Mouse (Mus musculus) stomach, postnatal 0 days (tissue): ENCODE measurements around the gene Dnm3. TPM values are rescaled to one million over a fixed set of nuclear protein-coding genes. Genes with fewer than 3 reads are reported as not detected.
A peak's percentile ranks its signal among the peaks of the same experiment; 100 is the strongest.

ENCODE experiments used
- ATAC-seq: fragments of 200-750 bp; cut with Nextera tagmentation; 2 replicates; pipeline ENCODE4 v1.8.0; 2017; ENCODE audit not compliant: low FRiP score, low TSS enrichment
- DNase-seq: peaks from one replicate; pipeline ENCODE4 v3.0.0-alpha.2; 2016; ENCODE audit warnings: low spot score
- H3K27ac ChIP-seq: fragments of 300-500 bp; sonication (generic); replicated peaks from 2 replicates; pipeline ENCODE4 v1.5.1; 2014; ENCODE audit warnings: mild to moderate bottlenecking, control low read depth
- H3K27me3 ChIP-seq: fragments of 300-500 bp; sonication (generic); 2 replicates; pipeline ENCODE4 v1.6.1; 2014; ENCODE audit warnings: low read length; ENCODE audit not compliant: control insufficient read depth, insufficient read depth
- H3K36me3 ChIP-seq: fragments of 300-500 bp; sonication (generic); 2 replicates; pipeline ENCODE4 v1.6.1; 2014; ENCODE audit warnings: low read length, mixed read lengths; ENCODE audit not compliant: control insufficient read depth, insufficient read depth
- H3K4me1 ChIP-seq: fragments of 300-500 bp; sonication (generic); replicated peaks from 2 replicates; pipeline ENCODE4 v1.6.1; 2014; ENCODE audit warnings: antibody characterized with exemption; ENCODE audit not compliant: control insufficient read depth, insufficient read depth
- H3K4me2 ChIP-seq: fragments of 300-500 bp; sonication (generic); replicated peaks from 2 replicates; pipeline ENCODE4 v1.6.1; 2014; ENCODE audit warnings: low read depth, mild to moderate bottlenecking, control low read depth, moderate library complexity
- H3K4me3 ChIP-seq: fragments of 300-500 bp; sonication (generic); 2 replicates; pipeline ENCODE4 v1.5.1; 2014; ENCODE audit warnings: low read depth, low read length, control low read depth
- H3K9ac ChIP-seq: fragments of 300-500 bp; sonication (generic); 2 replicates; pipeline ENCODE4 v1.6.1; 2014; ENCODE audit warnings: mild to moderate bottlenecking, low read length, control low read depth, mixed read lengths
- H3K9me3 ChIP-seq: fragments of 300-500 bp; sonication (generic); 2 replicates; pipeline ENCODE4 v1.6.1; 2016; ENCODE audit warnings: low read length; ENCODE audit not compliant: control insufficient read depth
- CTCF ChIP-seq: IDR thresholded peaks from 2 replicates; pipeline ENCODE4 v1.5.1; 2016; ENCODE audit warnings: antibody characterized with exemption, low read depth, mild to moderate bottlenecking, moderate library complexity
- EP300 ChIP-seq: optimal IDR thresholded peaks from 2 replicates; pipeline ENCODE3; 2016; ENCODE audit warnings: antibody characterized with exemption
- WGBS: fragments of 180-500 bp; shearing (Covaris S2); extraction: QIAGEN DNeasy Blood & Tissue Kit; methylation state at CpG from one replicate; pipeline ENCODE4 v1.1.7; 2014; 5-methylcytosine and 5-hydroxymethylcytosine counted together
- microRNA counts: library from miRNA; unstranded; fragments of <30 nt; microRNA quantifications from one replicate; lab custom pipeline; 2015
- microRNA-seq: library from miRNA; unstranded; fragments of <30 nt; microRNA quantifications from one replicate; pipeline ENCODE4, GENCODE M21; 2016
- polyA plus RNA-seq: library from polyadenylated mRNA; unstranded; fragments of >200 nt; fragmentation: Nextera tagmentation; extraction: Ambion mirVana; gene quantifications from 2 replicates; pipeline ENCODE4 v1.2.1, GENCODE M21; 2015

The Dnm3 gene
- polyA plus RNA-seq, 1 experiment from 2014 or later = 2.1 TPM

GRCm38 (mm10) chr1:161942082-161942481, 535.8 kb downstream of the Dnm3 start:
- ATAC-seq (no peak), DNase-seq (no peak)
- no peak overlapping the region for H3K4me2 ChIP-seq
- 71% methylated on average over 2 of the region's 2 CpGs for WGBS
- H3K27ac ChIP-seq = no peak overlapping the region
- H3K4me1 ChIP-seq = no peaks in the 10 kb centered on the region
- H3K9ac ChIP-seq = no peak overlapping the region
- H3K36me3 ChIP-seq = no peaks in the 10 kb centered on the region
- no peaks in the 10 kb centered on the region for H3K27me3 ChIP-seq
- H3K9me3 ChIP-seq = no peaks in the 10 kb centered on the region
- H3K4me3 ChIP-seq = no peak overlapping the region
- no peak for TF ChIP-seq EP300
- no peak for TF ChIP-seq CTCF

MicroRNA genes within 50 kb of the gene (microRNA counts, 519-probe panel; counts per million panel counts)
- microRNA mmu-miR-199a-3p (lab: Ali Mortazavi, UCI) (7,961 counts per million, percentile 99 among the panel's probes with 10 or more counts), microRNA mmu-miR-199a-5p (lab: Ali Mortazavi, UCI) (7,758 counts per million, percentile 98 among the panel's probes with 10 or more counts), microRNA mmu-miR-214 (lab: Ali Mortazavi, UCI) (4,665 counts per million, percentile 47 among the panel's probes with 10 or more counts)

Small RNAs within 50 kb of the gene (microRNA-seq; reads per million reads assigned to microRNA genes)
- gene Mir199a-2 (83.6 reads per million, percentile 42 among the genes with 10 or more reads in this experiment), gene Mir214 (5,279 reads per million, percentile 90 among the genes with 10 or more reads in this experiment)

Other genes starting within 250 kb of the Dnm3 start
- gene Mettl13, start 70.5 kb upstream of the Dnm3 start, polyA plus RNA-seq = 9.0 and 9.1 TPM in 2 replicates
- gene Vamp4, start 92.5 kb upstream of the Dnm3 start, polyA plus RNA-seq = 32.9 and 33.1 TPM in 2 replicates
- not detected in 2 replicates for gene Myoc, start 161.1 kb upstream of the Dnm3 start, polyA plus RNA-seq
- not detected in 2 replicates for gene Myocos, start 180.2 kb upstream of the Dnm3 start, polyA plus RNA-seq